ENCODE assay signal across 23 mouse cellular contexts in genomic region chr11:17075656-17076055, GRCm38 (mm10). TPM values are rescaled to one million over a fixed set of nuclear protein-coding genes. Genes with fewer than 3 reads are reported as not detected.
DNase-seq lines count a peak whose midpoint lies in the region; TF ChIP-seq lines count a peak whose summit lies in the region.
"Had no signal": no experiment of that assay in that cellular context is flagged by ENCODE, and none has a peak within 500 bp of the region (broad histone marks: within the 10 kb centered on the region; RNA-seq: fewer than 3 reads in every experiment).

No protein-coding gene starts in this region.

- no peaks in the 10 kb centered on the region for H3K27me3 ChIP-seq in cerebellum, adult 2 months (ENCODE audit: control insufficient read depth, insufficient read depth, low read length)
- H3K27me3 ChIP-seq: CH12.LX; embryonic facial prominence, embryonic 13.5 days; forebrain, embryonic 13.5 days; hindbrain, embryonic 12.5 days; hindbrain, embryonic 15.5 days had no signal

- H3K27ac ChIP-seq in cerebellum, adult 2 months (ENCODE audit: insufficient read depth, low read length): 0 out of 2 replicates have a peak overlapping the region, but pooled peaks have one; percentile 27
- H3K27ac ChIP-seq: embryonic facial prominence, embryonic 13.5 days; forebrain, embryonic 10.5 days; forebrain, embryonic 13.5 days; hindbrain, embryonic 12.5 days; hindbrain, embryonic 15.5 days had no signal

- no peak for TF ChIP-seq CTCF in cerebellum, adult 2 months (IDR thresholded peaks at IDR 0.05; ENCODE audit: borderline replicate concordance, insufficient read depth, low read depth, low read length)

- WGBS in cerebellum, adult 2 months: 36% methylated on average over 2 of the region's 2 CpGs

- peak in 1 of 2 experiments; percentile 11 for DNase-seq in cerebellum, adult 2 months
- DNase-seq in cerebellum, postnatal 14 days: no peak
- peak; percentile 45 to 48 for DNase-seq in gastrocnemius, adult 8-10 months (ENCODE audit: low spot score in 2 of 2)
- no peak for DNase-seq in gastrocnemius, postnatal 4 days (ENCODE audit: low spot score in 2 of 2)
- peak; percentile 56 for DNase-seq in gastrocnemius, postnatal 25 days
- no peak for DNase-seq in urinary bladder, adult 2 months (ENCODE audit: low spot score)
- DNase-seq in kidney, adult 18-20 months: no peak
- DNase-seq: adrenal gland, adult 8-10 months; adrenal gland, postnatal 25 days; B cell, adult 2 months; cerebellum, adult 11-12 months; cerebellum, adult 9-10 months; cerebellum, postnatal 25 days; heart, adult 11 months; kidney, adult 11 months had no signal

- H3K4me1 ChIP-seq in cerebellum, adult 2 months (ENCODE audit: control insufficient read depth, insufficient read depth, low read length): no peaks in the 10 kb centered on the region
- H3K4me1 ChIP-seq: embryonic facial prominence, embryonic 13.5 days; forebrain, embryonic 10.5 days; forebrain, embryonic 13.5 days; hindbrain, embryonic 12.5 days; hindbrain, embryonic 15.5 days had no signal

- no peak for TF ChIP-seq POLR2A in cerebellum, adult 2 months (IDR thresholded peaks at IDR 0.05; ENCODE audit: borderline replicate concordance, insufficient read depth, low read length)

- no peak overlapping the region for H3K4me3 ChIP-seq in cerebellum, adult 2 months (replicated peaks; ENCODE audit: insufficient read depth, low read depth, low read length)
- H3K4me3 ChIP-seq: embryonic facial prominence, embryonic 13.5 days; erythroblast, embryonic 14.5 days; forebrain, embryonic 10.5 days; forebrain, embryonic 13.5 days; hindbrain, embryonic 12.5 days; hindbrain, embryonic 15.5 days had no signal

RNA-seq across cellular contexts. Expression of gene Plek, which starts 23.5 kb away (rescaled TPM):
- 5.2 and 5.7 TPM in 2 replicates for polyA plus RNA-seq in cerebellum, adult 2 months (2012; rRNA removed)
- total RNA-seq in gastrocnemius, adult 8-10 months (2022): 1 to 10 TPM in 2 of 4 experiments, under 1 TPM in 2; 0.56 to 1.3 (median 0.95) TPM
- total RNA-seq in gastrocnemius, postnatal 4 days (2021): 1 to 10 TPM; 4.4 to 4.5 TPM
- 1 to 10 TPM; 1.3 to 1.5 TPM for total RNA-seq in gastrocnemius, postnatal 25 days (2021)
- 4.7 TPM in 2 replicates for polyA plus RNA-seq in urinary bladder, adult 2 months (2012; rRNA removed)

RNA-seq across cellular contexts. Expression of gene Cnrip1, which starts 24.3 kb away (rescaled TPM):
- 83.5 and 87.6 TPM in 2 replicates for polyA plus RNA-seq in cerebellum, adult 2 months (2012; rRNA removed)
- 1 to 10 TPM; 1.6 to 3.0 (median 1.8) TPM for total RNA-seq in gastrocnemius, adult 8-10 months (2022)
- total RNA-seq in gastrocnemius, postnatal 4 days (2021): 10 to 100 TPM; 14.0 to 14.9 TPM
- total RNA-seq in gastrocnemius, postnatal 25 days (2021): 1 to 10 TPM; 4.3 to 5.1 TPM
- 25.2 and 27.9 TPM in 2 replicates for polyA plus RNA-seq in urinary bladder, adult 2 months (2012; rRNA removed)
- total RNA-seq: CH12.LX had no signal
- polyA plus RNA-seq: erythroblast, embryonic 14.5 days; G1E had no signal

Comparison
In these comparisons a context has a peak if more than half of its experiments do, and no peak if none do; other contexts are left out.
1. DNase-seq: peak in gastrocnemius, adult 8-10 months (2 of 2) and gastrocnemius, postnatal 25 days (single experiment); none in cerebellum, postnatal 14 days (0 of 2), gastrocnemius, postnatal 4 days (0 of 2), urinary bladder, adult 2 months (single experiment) and kidney, adult 18-20 months (single experiment).